ENCODE assay signal across 14 mouse cellular contexts in genomic region chr11:72324431-72324830, GRCm38 (mm10). TPM values are rescaled to one million over a fixed set of nuclear protein-coding genes. Genes with fewer than 3 reads are reported as not detected.
A peak's percentile ranks its signal among the peaks of the same experiment; 100 is the strongest.
DNase-seq lines count a peak whose midpoint lies in the region; ATAC-seq and TF ChIP-seq lines count a peak whose summit lies in the region.
"Had no signal": no experiment of that assay in that cellular context is flagged by ENCODE, and none has a peak within 500 bp of the region (broad histone marks: within the 10 kb centered on the region; RNA-seq: fewer than 3 reads in every experiment).

No protein-coding gene starts in this region.

- no peaks in the 10 kb centered on the region for H3K27me3 ChIP-seq in kidney, embryonic 15.5 days
- no peaks in the 10 kb centered on the region for H3K27me3 ChIP-seq in midbrain, postnatal 0 days (ENCODE audit: insufficient read depth, low read length)
- no peaks in the 10 kb centered on the region for H3K27me3 ChIP-seq in midbrain, embryonic 15.5 days (replicated peaks)
- H3K27me3 ChIP-seq in MEL (ENCODE audit: control insufficient read depth in 1 of 2, insufficient read depth in 2 of 2, low read length in 2 of 2), result peaks cover 3 to 12% of the 10 kb centered on the region in 2 experiments; a peak in 3 of 4 replicates
- H3K27me3 ChIP-seq in splenic B cell, adult 2 months (ENCODE audit: control insufficient read depth, insufficient read depth, low read length, poor library complexity, severe bottlenecking), result no peaks in the 10 kb centered on the region
- H3K27me3 ChIP-seq: intestine, embryonic 15.5 days had no signal

- TF ChIP-seq CTCF in midbrain, postnatal 0 days (IDR thresholded peaks at IDR 0.05), result peak; percentile 41; the same call in 1 of the 2 replicates
- peak in 2 of 3 experiments; percentile 67 to 72; a peak in 4 of 6 replicates for TF ChIP-seq CTCF in MEL (IDR thresholded peaks at IDR 0.05 in 2 of 3, conservative IDR thresholded peaks at IDR 0.05 in 1 of 3; ENCODE audit: control insufficient read depth in 1 of 3, insufficient read depth in 1 of 3, low read depth in 2 of 3, low read length in 3 of 3, poor library complexity in 1 of 3, severe bottlenecking in 1 of 3)

- H3K4me2 ChIP-seq in kidney, embryonic 15.5 days, result no peak overlapping the region
- no peak overlapping the region for H3K4me2 ChIP-seq in midbrain, postnatal 0 days (ENCODE audit: low read depth, low read length, poor library complexity, severe bottlenecking)
- no peak overlapping the region for H3K4me2 ChIP-seq in midbrain, embryonic 15.5 days
- H3K4me2 ChIP-seq: intestine, embryonic 15.5 days had no signal

- TF ChIP-seq EP300 in MEL (IDR thresholded peaks at IDR 0.05; ENCODE audit: low read depth in 1 of 2, low read length in 2 of 2), result no peak

- no peak overlapping the region for H3K27ac ChIP-seq in kidney, embryonic 15.5 days
- H3K27ac ChIP-seq in midbrain, postnatal 0 days (ENCODE audit: low read depth, low read length), result no peak overlapping the region
- H3K27ac ChIP-seq in midbrain, embryonic 15.5 days, result no peak overlapping the region
- H3K27ac ChIP-seq in MEL (ENCODE audit: control insufficient read depth, low read depth, low read length), result no peak overlapping the region
- H3K27ac ChIP-seq: intestine, embryonic 15.5 days; limb, embryonic 10.5 days; macrophage had no signal

- H3K9me3 ChIP-seq in kidney, embryonic 15.5 days (replicated peaks), result no peaks in the 10 kb centered on the region
- no peaks in the 10 kb centered on the region for H3K9me3 ChIP-seq in midbrain, postnatal 0 days (ENCODE audit: low read length)
- H3K9me3 ChIP-seq in midbrain, embryonic 15.5 days, result no peaks in the 10 kb centered on the region
- no peaks in the 10 kb centered on the region for H3K9me3 ChIP-seq in MEL (replicated peaks; ENCODE audit: insufficient read depth, low read length)
- H3K9me3 ChIP-seq: intestine, embryonic 15.5 days; limb, embryonic 10.5 days had no signal

- no peak overlapping the region for H3K4me3 ChIP-seq in kidney, embryonic 15.5 days (replicated peaks)
- no peak overlapping the region for H3K4me3 ChIP-seq in midbrain, postnatal 0 days (ENCODE audit: low read depth, low read length)
- H3K4me3 ChIP-seq in midbrain, embryonic 15.5 days, result no peak overlapping the region
- H3K4me3 ChIP-seq in MEL (ENCODE audit: control insufficient read depth in 1 of 2, insufficient read depth in 1 of 2, low read depth in 2 of 2, low read length in 2 of 2), result no peak overlapping the region
- H3K4me3 ChIP-seq: intestine, embryonic 15.5 days; limb, embryonic 10.5 days; myocyte had no signal

- no peak for ATAC-seq in kidney, embryonic 15.5 days (replicated peaks; ENCODE audit: low FRiP score)
- ATAC-seq in midbrain, postnatal 0 days (ENCODE audit: low FRiP score), result no peak
- no peak for ATAC-seq in midbrain, embryonic 15.5 days (replicated peaks)
- ATAC-seq: intestine, embryonic 15.5 days had no signal

- H3K4me1 ChIP-seq in kidney, embryonic 15.5 days, result no peaks in the 10 kb centered on the region
- no peaks in the 10 kb centered on the region for H3K4me1 ChIP-seq in midbrain, postnatal 0 days (ENCODE audit: insufficient read depth, low read length)
- no peaks in the 10 kb centered on the region for H3K4me1 ChIP-seq in midbrain, embryonic 15.5 days
- H3K4me1 ChIP-seq in MEL (ENCODE audit: control insufficient read depth in 1 of 2, insufficient read depth in 2 of 2, low read length in 2 of 2), result no peaks in the 10 kb centered on the region; a peak in 1 of 4 replicates
- H3K4me1 ChIP-seq: intestine, embryonic 15.5 days; limb, embryonic 10.5 days had no signal

- TF ChIP-seq POLR2A in MEL (IDR thresholded peaks at IDR 0.05; ENCODE audit: control insufficient read depth in 1 of 2, insufficient read depth in 1 of 2, low read depth in 1 of 2, low read length in 2 of 2, poor library complexity in 1 of 2), result no peak

- 64% methylated on average over 3 of the region's 3 CpGs for WGBS in kidney, embryonic 15.5 days
- WGBS in midbrain, postnatal 0 days, result 77% methylated on average over 3 of the region's 3 CpGs
- 67% methylated on average over 3 of the region's 3 CpGs for WGBS in midbrain, embryonic 15.5 days

- H3K79me2 ChIP-seq in MEL (ENCODE audit: control insufficient read depth, insufficient read depth, low read length, poor library complexity), result no peaks in the 10 kb centered on the region

- no peaks in the 10 kb centered on the region for H3K36me3 ChIP-seq in kidney, embryonic 15.5 days
- no peaks in the 10 kb centered on the region for H3K36me3 ChIP-seq in midbrain, postnatal 0 days (ENCODE audit: insufficient read depth, low read length)
- H3K36me3 ChIP-seq in midbrain, embryonic 15.5 days (replicated peaks), result no peaks in the 10 kb centered on the region
- no peaks in the 10 kb centered on the region for H3K36me3 ChIP-seq in MEL (ENCODE audit: control insufficient read depth in 1 of 2, insufficient read depth in 2 of 2, low read length in 2 of 2)
- H3K36me3 ChIP-seq in splenic B cell, adult 2 months (ENCODE audit: control insufficient read depth, insufficient read depth, low read length, poor library complexity, severe bottlenecking), result no peaks in the 10 kb centered on the region
- H3K36me3 ChIP-seq: intestine, embryonic 15.5 days; limb, embryonic 10.5 days had no signal

- H3K9ac ChIP-seq in kidney, embryonic 15.5 days, result no peak overlapping the region
- no peak overlapping the region for H3K9ac ChIP-seq in midbrain, postnatal 0 days (replicated peaks; ENCODE audit: low read length, poor library complexity, severe bottlenecking)
- H3K9ac ChIP-seq in midbrain, embryonic 15.5 days, result no peak overlapping the region
- no peak overlapping the region for H3K9ac ChIP-seq in MEL (ENCODE audit: control insufficient read depth, low read depth, low read length, poor library complexity, severe bottlenecking)
- H3K9ac ChIP-seq: intestine, embryonic 15.5 days had no signal

- peak; percentile 69 for TF ChIP-seq RAD21 in MEL (IDR thresholded peaks at IDR 0.05; ENCODE audit: low read depth, low read length)

- DNase-seq in kidney, adult 18-20 months, result peak; percentile 24
- DNase-seq in midbrain, postnatal 0 days (ENCODE audit: low spot score), result no peak
- peak; percentile 45 for DNase-seq in MEL (ENCODE audit: low read depth, low spot score)
- peak; percentile 48 for DNase-seq in splenic B cell, adult 2 months (ENCODE audit: low read depth, low spot score)
- no peak for DNase-seq in layer of hippocampus, adult 9-11 months
- DNase-seq: cerebellum, postnatal 14 days had no signal

TF ChIP-seq in MEL, 35 proteins besides CTCF, POLR2A, EP300 and RAD21:
- TF ChIP-seq ZKSCAN1 (IDR thresholded peaks at IDR 0.05; ENCODE audit: low read depth, low read length), result no peak
- peak; percentile 60 for TF ChIP-seq SMC3 (IDR thresholded peaks at IDR 0.05; ENCODE audit: low read depth, low read length)
- TF ChIP-seq MEF2A (IDR thresholded peaks at IDR 0.05; ENCODE audit: extremely low read depth, insufficient replicate concordance, low read depth, low read length, poor library complexity, severe bottlenecking), result no peak
- no peak for TF ChIP-seq ETS1 (IDR thresholded peaks at IDR 0.05; ENCODE audit: low read depth, low read length)
- TF ChIP-seq CHD2 (IDR thresholded peaks at IDR 0.05; ENCODE audit: low read length), result no peak
- TF ChIP-seq ZC3H11A (IDR thresholded peaks at IDR 0.05; ENCODE audit: low read depth, low read length), result peak; percentile 41
- TF ChIP-seq ZMIZ1 (IDR thresholded peaks at IDR 0.05; ENCODE audit: low read depth, low read length), result no peak
- no peak for TF ChIP-seq CHD1 (IDR thresholded peaks at IDR 0.05; ENCODE audit: low read depth, low read length)
- TF ChIP-seq USF1 (IDR thresholded peaks at IDR 0.05; ENCODE audit: low read depth, low read length), result no peak
- TF ChIP-seq HCFC1 (IDR thresholded peaks at IDR 0.05; ENCODE audit: low read depth, low read length), result no peak
TF ChIP-seq in MEL: peak in this region for 2.

RNA-seq across cellular contexts. Expression of gene Fbxo39, which starts 10.2 kb away (rescaled TPM):
- polyA plus RNA-seq in kidney, embryonic 15.5 days (2015; fragmentation: Nextera tagmentation; extraction: Ambion mirVana), result not detected in 2 replicates
- total RNA-seq in midbrain, postnatal 0 days (2014; rRNA removed), result not detected in 2 replicates
- polyA plus RNA-seq in midbrain, postnatal 0 days (2015; fragmentation: Nextera tagmentation; extraction: Ambion mirVana), result not detected in 2 replicates
- not detected in 2 replicates for polyA plus RNA-seq in midbrain, embryonic 15.5 days (2015; fragmentation: Nextera tagmentation; extraction: Ambion mirVana)
- total RNA-seq in MEL (2012; rRNA removed), result not detected in 2 replicates
- polyA plus RNA-seq in MEL (2012; ENCODE audit: insufficient read depth in 1 of 2, insufficient read length in 2 of 2, low read depth in 1 of 2, low replicate concordance in 2 of 2, missing spikeins in 1 of 2), result not detected
- total RNA-seq: gastrocnemius, adult 18-20 months had no signal
- polyA plus RNA-seq: heart, embryonic 14.5 days; intestine, embryonic 15.5 days; limb, embryonic 10.5 days; macrophage had no signal

RNA-seq across cellular contexts. Expression of gene Xaf1, which starts 23.0 kb away (rescaled TPM):
- 4.3 and 6.2 TPM in 2 replicates for polyA plus RNA-seq in kidney, embryonic 15.5 days (2015; fragmentation: Nextera tagmentation; extraction: Ambion mirVana)
- total RNA-seq in midbrain, postnatal 0 days (2014; rRNA removed), result 0.93 and 3.9 TPM in 2 replicates
- 5.6 and 6.0 TPM in 2 replicates for polyA plus RNA-seq in midbrain, postnatal 0 days (2015; fragmentation: Nextera tagmentation; extraction: Ambion mirVana)
- polyA plus RNA-seq in midbrain, embryonic 15.5 days (2015; fragmentation: Nextera tagmentation; extraction: Ambion mirVana), result 2.0 and 2.1 TPM in 2 replicates
- 0.56 and 1.0 TPM in 2 replicates for total RNA-seq in MEL (2012; rRNA removed)
- polyA plus RNA-seq in MEL (2012; ENCODE audit: insufficient read depth in 1 of 2, insufficient read length in 2 of 2, low read depth in 1 of 2, low replicate concordance in 2 of 2, missing spikeins in 1 of 2), result 1 to 10 TPM in 1 of 2 experiments, not detected in 1; 1.8 TPM

RNA-seq across cellular contexts. Expression of gene Tekt1, which starts 37.8 kb away (rescaled TPM):
- 5.4 and 5.6 TPM in 2 replicates for polyA plus RNA-seq in kidney, embryonic 15.5 days (2015; fragmentation: Nextera tagmentation; extraction: Ambion mirVana)
- 6.9 and 9.8 TPM in 2 replicates for total RNA-seq in midbrain, postnatal 0 days (2014; rRNA removed)
- polyA plus RNA-seq in midbrain, postnatal 0 days (2015; fragmentation: Nextera tagmentation; extraction: Ambion mirVana), result 7.4 and 10.3 TPM in 2 replicates
- 9.7 and 11.2 TPM in 2 replicates for polyA plus RNA-seq in midbrain, embryonic 15.5 days (2015; fragmentation: Nextera tagmentation; extraction: Ambion mirVana)
- not detected in 2 replicates for total RNA-seq in MEL (2012; rRNA removed)
- not detected for polyA plus RNA-seq in MEL (2012; ENCODE audit: insufficient read depth in 1 of 2, insufficient read length in 2 of 2, low read depth in 1 of 2, low replicate concordance in 2 of 2, missing spikeins in 1 of 2)
- polyA plus RNA-seq: macrophage, myocyte had no signal

RNA-seq across cellular contexts. Expression of gene Slc13a5, which starts 57.4 kb away (rescaled TPM):
- polyA plus RNA-seq in kidney, embryonic 15.5 days (2015; fragmentation: Nextera tagmentation; extraction: Ambion mirVana), result 0.26 and 2.0 TPM in 2 replicates
- 4.8 and 6.2 TPM in 2 replicates for total RNA-seq in midbrain, postnatal 0 days (2014; rRNA removed)
- 4.5 and 5.9 TPM in 2 replicates for polyA plus RNA-seq in midbrain, postnatal 0 days (2015; fragmentation: Nextera tagmentation; extraction: Ambion mirVana)
- 1.4 and 2.8 TPM in 2 replicates for polyA plus RNA-seq in midbrain, embryonic 15.5 days (2015; fragmentation: Nextera tagmentation; extraction: Ambion mirVana)
- not detected in 2 replicates for total RNA-seq in MEL (2012; rRNA removed)
- not detected for polyA plus RNA-seq in MEL (2012; ENCODE audit: insufficient read depth in 1 of 2, insufficient read length in 2 of 2, low read depth in 1 of 2, low replicate concordance in 2 of 2, missing spikeins in 1 of 2)
- total RNA-seq: gastrocnemius, adult 18-20 months had no signal
- polyA plus RNA-seq: macrophage had no signal

Comparison
In these comparisons a context has a peak if more than half of its experiments do, and no peak if none do; other contexts are left out.
1. DNase-seq: peak in kidney, adult 18-20 months (single experiment), MEL (single experiment) and splenic B cell, adult 2 months (single experiment); none in midbrain, postnatal 0 days (single experiment) and layer of hippocampus, adult 9-11 months (single experiment).